Mouse (Mus musculus) megakaryocyte, adult 5-6 weeks (primary cell): ENCODE measurements around the gene Gm11084. TPM values are rescaled to one million over a fixed set of nuclear protein-coding genes. Genes with fewer than 3 reads are reported as not detected.

Source experiments
- ATAC-seq: 2 replicates; pipeline ENCODE4 v1.8.0; 2016; ENCODE audit warnings: mild to moderate bottlenecking, inconsistent platforms; ENCODE audit not compliant: poor library complexity, severe bottlenecking
- total RNA-seq, 2 experiments: library from RNA; stranded (forward) in 1 of 2; stranded (reverse) in 1 of 2; fragments of 153-499, 151-499 nt in 1 of 2; fragments of 221-1000, 200-1000 nt in 1 of 2; gene quantifications; 2 replicates each; pipeline versions ENCODE4 v1.2.3 to v1.2.4; 2015 to 2017

Gene Gm11084
- total RNA-seq, 2 experiments from 2014 or later = not detected

DNA sequence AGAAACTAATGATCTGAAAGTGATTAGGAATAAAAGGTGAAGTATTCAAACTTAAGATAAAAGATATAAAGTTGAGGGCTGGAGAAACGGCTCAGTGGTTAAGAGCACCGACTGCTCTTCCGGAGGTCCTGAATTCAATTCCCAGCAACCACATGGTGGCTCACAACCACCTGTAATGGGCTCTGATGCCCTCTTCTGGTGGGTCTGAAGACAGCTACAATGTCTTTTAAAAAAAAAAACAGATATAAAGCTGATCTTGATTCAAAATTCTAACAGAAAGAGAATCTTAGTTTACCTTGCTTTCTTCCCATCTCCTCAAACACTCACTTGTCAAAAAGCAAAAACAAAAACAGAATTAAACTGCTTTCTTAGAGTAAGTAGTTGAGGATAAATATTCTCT is 30.1 kb downstream of the Gm11084 start:
- no peak for ATAC-seq

DNA sequence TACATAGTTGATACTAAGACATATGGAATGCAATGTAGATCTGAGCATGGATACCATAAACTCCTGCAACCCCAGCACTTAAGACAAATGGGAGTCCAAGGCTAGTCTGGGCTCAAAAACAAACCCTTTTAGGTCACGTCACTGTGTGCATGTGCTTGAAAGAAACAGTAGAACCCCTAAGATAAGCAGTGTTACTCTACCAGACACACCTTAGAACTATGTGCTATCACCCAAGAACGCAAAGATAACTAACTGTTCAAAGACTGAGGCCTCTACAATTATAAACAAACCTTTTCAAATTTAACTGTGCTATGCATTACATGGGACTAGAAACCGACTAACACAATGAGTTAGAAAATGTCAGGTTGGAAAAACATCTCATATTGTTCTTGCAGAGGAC is 33.5 kb downstream of the Gm11084 start:
- no peak for ATAC-seq

DNA sequence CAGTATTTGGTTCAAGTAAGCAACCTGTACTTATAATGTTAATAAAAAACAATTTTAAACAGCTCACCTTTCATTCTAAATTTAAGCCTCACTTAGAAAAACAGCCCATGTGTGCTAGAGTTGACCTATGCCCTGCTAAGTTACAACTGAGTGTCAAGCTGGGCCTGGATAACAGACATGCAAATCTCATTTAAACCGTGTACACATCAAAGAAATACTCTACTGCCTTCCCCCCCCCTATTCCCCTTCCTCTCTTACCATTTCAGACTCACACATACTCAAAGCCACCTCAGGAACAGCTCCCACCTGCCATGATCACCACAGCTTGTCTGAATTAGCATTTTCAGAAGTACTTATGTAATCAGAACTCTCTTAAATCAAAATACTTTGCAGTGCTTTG is 50.6 kb downstream of the Gm11084 start:
- no peak for ATAC-seq

- no peak for ATAC-seq
These were observed 54.3 kb downstream of the Gm11084 start for GRCm38 (mm10) chr2:72932186-72932585.

DNA sequence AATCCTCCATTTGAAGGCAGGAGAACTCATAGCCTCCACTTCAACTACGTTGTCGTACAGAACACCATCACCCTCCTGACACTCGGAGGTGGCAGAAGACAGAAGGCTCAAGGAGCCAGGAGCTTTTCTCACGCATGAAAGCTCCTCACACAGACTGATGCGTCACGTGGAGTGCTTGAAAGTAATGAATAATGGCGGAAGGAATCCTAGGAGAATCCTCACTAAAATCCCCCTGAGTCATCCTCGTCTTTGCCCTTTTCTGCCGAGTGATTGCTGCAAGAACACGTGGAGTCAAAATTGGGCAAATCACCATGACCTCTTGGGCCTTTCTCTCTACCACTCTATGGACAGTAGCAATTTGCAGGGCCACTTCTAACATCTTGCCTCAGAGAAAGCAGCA is 61.5 kb downstream of the Gm11084 start:
- ATAC-seq = no peak

Other genes starting within 250 kb of the Gm11084 start
- gene Sp3, start 6.3 kb downstream of the Gm11084 start, total RNA-seq (2015) = 196 and 198 TPM in 2 replicates
- gene Sp3, start 6.3 kb downstream of the Gm11084 start, total RNA-seq (2017) = 220 and 269 TPM in 2 replicates
- gene Ola1, start 232.2 kb upstream of the Gm11084 start, total RNA-seq (2015) = 85.1 and 87.6 TPM in 2 replicates
- 82.6 and 89.2 TPM in 2 replicates for gene Ola1, start 232.2 kb upstream of the Gm11084 start, total RNA-seq (2017)